Mouse (Mus musculus) thymus, adult 2 months (tissue): ENCODE results near the gene Brwd3. TPM values are rescaled to one million over a fixed set of nuclear protein-coding genes. Genes with fewer than 3 reads are reported as not detected.

Source experiments
- DNase-seq: peaks from one replicate; pipeline ENCODE4 v3.0.0; 2021
- H3K27ac ChIP-seq: fragments of 200-500 bp; 2 replicates; pipeline ENCODE4 v1.5.1; 2012; ENCODE audit warnings: low read length, control low read depth; ENCODE audit not compliant: control insufficient read depth, insufficient read depth
- H3K27me3 ChIP-seq: fragments of 200-500 bp; 2 replicates; pipeline ENCODE4 v1.6.1; 2012; ENCODE audit warnings: mild to moderate bottlenecking, low read length, moderate library complexity, mixed read lengths; ENCODE audit not compliant: control insufficient read depth, insufficient read depth
- H3K36me3 ChIP-seq: fragments of 200-500 bp; 2 replicates; pipeline ENCODE4 v1.6.1; 2012; ENCODE audit warnings: mild to moderate bottlenecking, low read length, moderate library complexity; ENCODE audit not compliant: control insufficient read depth, insufficient read depth
- H3K4me1 ChIP-seq: fragments of 200-500 bp; replicated peaks from 2 replicates; pipeline ENCODE4 v1.6.1; 2012; ENCODE audit warnings: low read length; ENCODE audit not compliant: control insufficient read depth, insufficient read depth
- H3K4me3 ChIP-seq: fragments of 200-500 bp; 2 replicates; pipeline ENCODE4 v1.5.1; 2012; ENCODE audit warnings: mild to moderate bottlenecking, low read length, control low read depth, moderate library complexity; ENCODE audit not compliant: control insufficient read depth, insufficient read depth
- CTCF ChIP-seq: fragments of 200-500 bp; IDR thresholded peaks from 2 replicates; pipeline ENCODE4 v1.5.1; 2012; ENCODE audit warnings: mild to moderate bottlenecking, control low read depth, low read length, moderate library complexity, borderline replicate concordance; ENCODE audit not compliant: control insufficient read depth, poor library complexity, insufficient read depth; ENCODE audit errors: extremely low read depth
- POLR2A ChIP-seq: fragments of 200-500 bp; IDR thresholded peaks from 2 replicates; pipeline ENCODE4 v1.6.1; 2012; ENCODE audit warnings: mild to moderate bottlenecking, low read length, control low read depth, moderate library complexity; ENCODE audit not compliant: control insufficient read depth, poor library complexity, insufficient read depth; ENCODE audit errors: extremely low read depth
- WGBS: fragments of 180-500 bp; shearing (Covaris S2); methylation state at CpG from one replicate; pipeline ENCODE4 v1.1.7; 2018; 5-methylcytosine and 5-hydroxymethylcytosine counted together
- polyA plus RNA-seq: library from polyadenylated mRNA; depleted of rRNA; stranded (reverse); fragments of >200 nt; gene quantifications from 2 replicates; pipeline ENCODE4 v1.2.3, GENCODE M21; 2012; rRNA removed

The Brwd3 gene
- polyA plus RNA-seq = 3.0 and 3.3 TPM in 2 replicates

- Histone ChIP-seq H3K27ac (peak within 1 kb of the TSS; percentile 100), H3K36me3 (no peaks in the 10 kb centered on the region), H3K27me3 (no peaks in the 10 kb centered on the region), H3K4me1 (0 out of 2 replicates have a peak, but pooled peaks cover 2% of the 10 kb centered on the region), H3K4me3 (peak within 1 kb of the TSS; percentile 100)
- TF ChIP-seq CTCF (0 out of 2 replicates have a peak, but pooled peaks have one; percentile 34), POLR2A (0 out of 2 replicates have a peak, but pooled peaks have one; percentile 14)
- peak; percentile 78 for DNase-seq
- under 1% methylated on average over 34 of the region's 39 CpGs for WGBS
Observed at GRCm38 (mm10) chrX:108834090-108834774, at the start of gene Brwd3. TSS of gene Brwd3 (minus strand) at chrX:108834372.

DNA sequence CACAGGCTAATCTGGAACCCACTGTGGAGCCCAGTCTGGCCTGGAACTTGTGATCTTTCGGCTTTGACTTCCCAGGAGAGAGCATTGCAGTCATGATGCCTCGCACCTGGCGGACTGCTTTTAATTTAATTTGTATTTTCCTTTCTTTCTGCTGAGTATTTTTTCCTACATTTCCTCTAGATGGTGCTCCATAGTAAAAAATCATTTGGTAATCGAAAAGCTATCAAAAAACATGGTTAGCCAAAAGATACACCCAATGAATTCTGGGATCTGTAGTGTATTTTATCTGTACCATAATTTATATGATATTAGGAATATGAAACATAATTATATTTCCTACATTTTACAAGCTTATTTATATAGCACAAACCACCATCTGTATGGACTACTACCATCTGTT, 28.5 kb upstream of the Brwd3 start:
- H3K27me3 ChIP-seq = no peaks in the 10 kb centered on the region
- H3K27ac ChIP-seq = no peak overlapping the region
- DNase-seq = no peak
- H3K36me3 ChIP-seq = no peaks in the 10 kb centered on the region
- WGBS = 95% methylated on average over 4 of the region's 4 CpGs
- H3K4me3 ChIP-seq = no peak overlapping the region
- no peaks in the 10 kb centered on the region for H3K4me1 ChIP-seq
- no peak for TF ChIP-seq CTCF

DNA sequence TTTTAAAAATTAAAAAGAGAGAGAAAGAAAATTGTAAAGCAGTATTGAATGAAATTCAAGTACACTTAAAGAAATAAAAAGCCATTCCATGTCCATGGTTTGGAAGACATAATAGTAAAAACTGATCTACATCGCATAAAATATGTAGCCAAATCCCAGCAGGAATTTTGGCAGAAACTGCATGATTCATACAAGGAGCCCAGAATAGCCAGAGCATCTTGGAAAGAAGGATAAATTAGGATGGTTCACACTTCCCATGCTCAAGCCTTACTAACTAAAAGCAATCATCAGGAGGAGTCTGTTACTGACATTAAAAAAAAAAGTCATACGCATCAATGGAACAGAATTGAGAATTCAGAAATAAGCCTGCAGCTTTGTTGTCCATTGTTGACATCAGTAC, 8.5 kb upstream of the Brwd3 start:
- H3K36me3 ChIP-seq = no peaks in the 10 kb centered on the region
- 96% methylated on average over 2 of the region's 2 CpGs for WGBS
- TF ChIP-seq POLR2A = no peak
- no peak for TF ChIP-seq CTCF
- no peak for DNase-seq
- no peaks in the 10 kb centered on the region for H3K4me1 ChIP-seq
- H3K27ac ChIP-seq = no peak overlapping the region
- no peak overlapping the region for H3K4me3 ChIP-seq
- no peaks in the 10 kb centered on the region for H3K27me3 ChIP-seq

- DNase-seq = no peak
- Histone ChIP-seq H3K4me1 (0 out of 2 replicates have a peak, but pooled peaks cover 2% of the 10 kb centered on the region), H3K27ac (no peak overlapping the region), H3K4me3 (no peak overlapping the region), H3K36me3 (no peaks in the 10 kb centered on the region), H3K27me3 (no peaks in the 10 kb centered on the region)
- 92% methylated on average over 2 of the region's 2 CpGs for WGBS
- no peak for TF ChIP-seq POLR2A
- no peak for TF ChIP-seq CTCF
Observed at GRCm38 (mm10) chrX:108836416-108836815, 2.2 kb upstream of the Brwd3 start.

GRCm38 (mm10) chrX:108835233-108835632, 1.1 kb upstream of the Brwd3 start:
- TF ChIP-seq POLR2A = no peak
- no peak for TF ChIP-seq CTCF
- Histone ChIP-seq H3K27ac (no peak overlapping the region), H3K36me3 (no peaks in the 10 kb centered on the region), H3K4me1 (0 out of 2 replicates have a peak, but pooled peaks cover 2% of the 10 kb centered on the region), H3K27me3 (no peaks in the 10 kb centered on the region), H3K4me3 (no peak overlapping the region)
- 24% methylated on average over 5 of the region's 5 CpGs for WGBS
- no peak for DNase-seq

- Histone ChIP-seq H3K4me3 (peak overlapping the region; percentile 100), H3K4me1 (peaks cover 4% of the 10 kb centered on the region; the same call in 1 of the 2 replicates), H3K36me3 (no peaks in the 10 kb centered on the region), H3K27me3 (no peaks in the 10 kb centered on the region), H3K27ac (peak overlapping the region; percentile 100)
- 2% methylated on average over 21 of the region's 21 CpGs for WGBS
- TF ChIP-seq POLR2A (no peak), CTCF (no peak)
- peak; percentile 34 for DNase-seq
Observed at GRCm38 (mm10) chrX:108833381-108834020, 671 bp downstream of the Brwd3 start.
